8 mouse cellular contexts compared by ENCODE assay signal in the genomic region with DNA sequence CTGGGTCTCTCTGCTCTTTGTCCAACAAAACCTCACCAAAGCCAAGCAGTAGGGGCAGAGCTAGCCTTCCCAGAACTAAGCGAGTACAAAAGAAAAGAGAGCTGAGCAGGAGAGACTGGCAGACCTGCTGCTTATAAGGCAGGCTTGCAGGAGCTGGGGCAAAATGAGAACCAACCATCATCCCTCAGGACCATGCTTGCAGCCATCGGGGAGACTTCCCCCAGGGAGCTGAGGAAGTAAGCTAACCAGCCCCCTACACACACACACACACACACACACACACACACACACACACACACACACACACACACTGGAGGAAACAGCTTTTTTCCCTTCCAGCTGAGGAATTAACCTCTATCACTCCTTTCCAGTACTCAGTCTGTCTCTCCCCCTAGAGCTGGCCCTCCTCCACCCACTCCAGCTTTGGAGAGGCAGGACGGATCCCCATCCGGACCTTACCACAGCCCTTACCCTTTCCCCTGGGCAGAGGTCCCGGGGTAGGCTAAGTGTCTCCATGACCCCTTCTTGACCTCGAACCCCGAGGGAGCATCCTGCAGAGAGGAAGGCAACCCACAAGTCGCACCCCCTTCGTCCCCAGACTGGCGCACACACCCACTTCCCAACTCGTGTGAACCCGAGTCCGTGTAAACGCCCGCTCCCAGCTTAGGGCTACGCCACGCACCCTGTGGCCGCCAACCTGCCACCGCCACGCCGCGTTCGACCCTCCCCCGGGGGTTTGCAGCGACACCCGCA. TPM values are rescaled to one million over a fixed set of nuclear protein-coding genes. Genes with fewer than 3 reads are reported as not detected.
A peak's percentile ranks its signal among the peaks of the same experiment; 100 is the strongest.
DNase-seq lines count a peak whose midpoint lies in the region; ATAC-seq and TF ChIP-seq lines count a peak whose summit lies in the region.

No protein-coding gene starts in this region.

- 9% methylated on average over 26 of the region's 26 CpGs for WGBS in hindbrain, embryonic 15.5 days

- peaks cover 15% of the 10 kb centered on the region for H3K27me3 ChIP-seq in hindbrain, embryonic 15.5 days

- DNase-seq in left cerebral cortex, adult 2 months (ENCODE audit: extremely low spot score in 1 of 2, low spot score in 2 of 2), result no peak
- DNase-seq in left cerebral cortex, postnatal 14 days (ENCODE audit: low spot score in 2 of 2), result no peak
- peak; percentile 24 for DNase-seq in naive thymus-derived CD4-positive, alpha-beta T cell, adult 2 months (ENCODE audit: low read depth)
- no peak for DNase-seq in adrenal gland, adult 18-20 months (ENCODE audit: low spot score in 2 of 2)
- DNase-seq in right cerebral cortex, postnatal 25 days, result no peak
- DNase-seq in adrenal gland, adult 8-10 months, result no peak

- H3K9me3 ChIP-seq in hindbrain, embryonic 15.5 days, result no peaks in the 10 kb centered on the region

- peaks cover 49% of the 10 kb centered on the region for H3K4me1 ChIP-seq in hindbrain, embryonic 15.5 days (replicated peaks)

- peak overlapping the region; percentile 54; the same call in 1 of the 2 replicates for H3K9ac ChIP-seq in hindbrain, embryonic 15.5 days

- ATAC-seq in common myeloid progenitor, adult 5-6 weeks (replicated peaks; ENCODE audit: low read depth, poor library complexity, severe bottlenecking), result peak; percentile 53
- no peak for ATAC-seq in hindbrain, embryonic 15.5 days (ENCODE audit: low FRiP score, low read depth)

- H3K4me2 ChIP-seq in hindbrain, embryonic 15.5 days, result peak overlapping the region; percentile 90

- H3K27ac ChIP-seq in left cerebral cortex, adult 2 months, result peak overlapping the region; percentile 89
- H3K27ac ChIP-seq in hindbrain, embryonic 15.5 days (replicated peaks), result no peak overlapping the region

- H3K4me3 ChIP-seq in left cerebral cortex, adult 2 months, result peak overlapping the region; percentile 57
- peak overlapping the region; percentile 50 for H3K4me3 ChIP-seq in hindbrain, embryonic 15.5 days

- no peaks in the 10 kb centered on the region for H3K36me3 ChIP-seq in hindbrain, embryonic 15.5 days

- intact Hi-C loops in left cerebral cortex, adult 2 months (cut with DNase I), result no loop called here
- intact Hi-C loops in left cerebral cortex, postnatal 14 days (cut with DNase I), result no loop called here

- no peak for TF ChIP-seq CTCF in left cerebral cortex, adult 2 months (IDR thresholded peaks at IDR 0.05)

RNA-seq across cellular contexts. Expression of a gene that starts 30.0 kb away (rescaled TPM):
- total RNA-seq in left cerebral cortex, adult 2 months (2021), result 100 to 1,000 TPM; 308 to 318 TPM
- total RNA-seq in left cerebral cortex, postnatal 14 days (2021), result 100 to 1,000 TPM; 341 to 382 TPM
- not detected in 2 replicates for total RNA-seq in common myeloid progenitor, adult 5-6 weeks (2017)
- 11.9 TPM in 2 replicates for polyA plus RNA-seq in hindbrain, embryonic 15.5 days (2015; fragmentation: Nextera tagmentation; extraction: Ambion mirVana)
- 10 to 100 TPM; 11.4 to 12.3 TPM for total RNA-seq in adrenal gland, adult 18-20 months (2021)
- total RNA-seq in adrenal gland, adult 8-10 months (2022), result 10 to 100 TPM; 10.7 to 37.6 (median 19.9) TPM

RNA-seq across cellular contexts. Expression of a gene that starts 45.8 kb away (rescaled TPM):
- total RNA-seq in left cerebral cortex, adult 2 months (2021), result not detected
- total RNA-seq in left cerebral cortex, postnatal 14 days (2021), result under 1 TPM in 1 of 2 experiments, not detected in 1; 0.23 TPM
- not detected in 2 replicates for total RNA-seq in common myeloid progenitor, adult 5-6 weeks (2017)
- 1.2 and 1.3 TPM in 2 replicates for polyA plus RNA-seq in hindbrain, embryonic 15.5 days (2015; fragmentation: Nextera tagmentation; extraction: Ambion mirVana)
- total RNA-seq in adrenal gland, adult 18-20 months (2021), result under 1 TPM; 0.19 to 0.20 TPM
- under 1 TPM in 3 of 4 experiments, not detected in 1; 0.35 to 0.80 (median 0.45) TPM for total RNA-seq in adrenal gland, adult 8-10 months (2022)

Comparison
In these comparisons a context has a peak if more than half of its experiments do, and no peak if none do; other contexts are left out.
1. RNA of a gene that starts 30.0 kb away (total RNA-seq): 341 to 382 TPM in left cerebral cortex, postnatal 14 days, 308 to 318 TPM in left cerebral cortex, adult 2 months, 10.7 to 37.6 TPM in adrenal gland, adult 8-10 months and 11.4 to 12.3 TPM in adrenal gland, adult 18-20 months; not detected in common myeloid progenitor, adult 5-6 weeks; every median in the first group is over 10 times any median in the second.